In genomic region chr14:68325061-68325460, GRCm38 (mm10) we compare ENCODE assay signal across 21 mouse cellular contexts.
"Had no signal": no experiment of that assay in that cellular context is flagged by ENCODE, and none has a peak within 500 bp of the region (broad histone marks: within the 10 kb centered on the region; RNA-seq: fewer than 3 reads in every experiment).

No protein-coding gene starts in this region.

- H3K27me3 ChIP-seq: heart, embryonic 13.5 days; heart, embryonic 15.5 days; hindbrain, embryonic 13.5 days; hindbrain, embryonic 15.5 days; liver, embryonic 12.5 days had no signal

- H3K9me3 ChIP-seq: heart, embryonic 13.5 days; heart, embryonic 15.5 days; hindbrain, embryonic 13.5 days; hindbrain, embryonic 15.5 days; limb, embryonic 10.5 days; limb, embryonic 12.5 days; liver, embryonic 12.5 days had no signal

- H3K27ac ChIP-seq: heart, adult 2 months; heart, embryonic 13.5 days; heart, embryonic 15.5 days; hindbrain, embryonic 13.5 days; hindbrain, embryonic 15.5 days; hindbrain, postnatal 0 days; kidney, postnatal 0 days; layer of hippocampus, adult 2 months; left cerebral cortex, adult 2 months; limb, embryonic 10.5 days; limb, embryonic 12.5 days; liver, embryonic 12.5 days; liver, embryonic 14.5 days had no signal

- H3K4me3 ChIP-seq: heart, adult 2 months; heart, embryonic 13.5 days; heart, embryonic 15.5 days; hindbrain, embryonic 13.5 days; hindbrain, embryonic 15.5 days; layer of hippocampus, adult 2 months; left cerebral cortex, adult 2 months; limb, embryonic 10.5 days; limb, embryonic 12.5 days; liver, embryonic 12.5 days had no signal

- ATAC-seq: forebrain, embryonic 16.5 days; hindbrain, postnatal 0 days; liver, embryonic 12.5 days had no signal

- H3K4me2 ChIP-seq: heart, embryonic 11.5 days; heart, embryonic 13.5 days; heart, embryonic 15.5 days; hindbrain, embryonic 13.5 days; hindbrain, embryonic 15.5 days; limb, embryonic 12.5 days; liver, embryonic 12.5 days had no signal

- DNase-seq: gastrocnemius, postnatal 14 days; gastrocnemius, postnatal 36 days; heart, adult 11 months; heart, adult 2 months; heart, postnatal 14 days; heart, postnatal 36 days; liver had no signal

- H3K9ac ChIP-seq: heart, embryonic 13.5 days; heart, embryonic 15.5 days; hindbrain, embryonic 13.5 days; hindbrain, embryonic 15.5 days; limb, embryonic 12.5 days; liver, embryonic 12.5 days; liver, embryonic 14.5 days had no signal

- H3K36me3 ChIP-seq: heart, embryonic 13.5 days; heart, embryonic 15.5 days; hindbrain, embryonic 13.5 days; hindbrain, embryonic 15.5 days; limb, embryonic 10.5 days; limb, embryonic 12.5 days; liver, embryonic 12.5 days had no signal

- H3K4me1 ChIP-seq: heart, embryonic 13.5 days; heart, embryonic 15.5 days; limb, embryonic 10.5 days; limb, embryonic 12.5 days; liver, embryonic 12.5 days had no signal
